Mouse (Mus musculus) G1E (cell line): ENCODE measurements around the gene Syt16.

Source experiments
- CTCF ChIP-seq: IDR thresholded peaks from 2 replicates; pipeline ENCODE4 v1.5.1; 2012; ENCODE audit warnings: low read depth, low read length, inconsistent platforms, mixed read lengths
- GATA1 ChIP-seq: IDR thresholded peaks from 2 replicates; pipeline ENCODE4 v1.6.1; 2012; ENCODE audit warnings: borderline replicate concordance, low read length, inconsistent platforms, mixed read lengths
- POLR2AphosphoS5 ChIP-seq: IDR thresholded peaks from 2 replicates; pipeline ENCODE4 v1.6.1; 2012; ENCODE audit warnings: low read depth, low read length, inconsistent platforms; ENCODE audit not compliant: insufficient replicate concordance

- TF ChIP-seq GATA1 (no peak), CTCF (no peak), POLR2AphosphoS5 (no peak)
Measured at GRCm38 (mm10) chr12:74043755-74044154, 46.3 kb downstream of the Syt16 start.
